Mouse (Mus musculus) limb, embryonic 14.5 days (tissue): ENCODE results near the gene Ccdc9b. TPM values are rescaled to one million over a fixed set of nuclear protein-coding genes. Genes with fewer than 3 reads are reported as not detected.

Experiments
- ATAC-seq: fragments of 200-750 bp; cut with Nextera tagmentation; 2 replicates; pipeline ENCODE4 v1.8.0; 2017; ENCODE audit warnings: low read depth, moderate number of reproducible peaks, moderate TSS enrichment; ENCODE audit not compliant: low FRiP score
- DNase-seq: peaks from one replicate; pipeline ENCODE4 v3.0.0-alpha.2; 2015; ENCODE audit warnings: low spot score
- H3K27ac ChIP-seq: fragments of 300-500 bp; sonication (generic); replicated peaks from 2 replicates; pipeline ENCODE4 v1.5.1; 2014; ENCODE audit warnings: low read depth, mild to moderate bottlenecking, low read length, moderate library complexity, mixed read lengths
- H3K27me3 ChIP-seq: fragments of 300-500 bp; sonication (generic); 2 replicates; pipeline ENCODE4 v1.6.1; 2014; ENCODE audit warnings: low read length, mixed read lengths; ENCODE audit not compliant: control insufficient read depth, insufficient read depth
- H3K36me3 ChIP-seq: fragments of 300-500 bp; sonication (generic); 2 replicates; pipeline ENCODE4 v1.6.1; 2014; ENCODE audit warnings: mild to moderate bottlenecking, low read length, moderate library complexity, mixed read lengths; ENCODE audit not compliant: control insufficient read depth, insufficient read depth
- H3K4me1 ChIP-seq: fragments of 300-500 bp; sonication (generic); 2 replicates; pipeline ENCODE4 v1.6.1; 2014; ENCODE audit warnings: antibody characterized with exemption, low read length, mixed read lengths; ENCODE audit not compliant: control insufficient read depth, insufficient read depth
- H3K4me2 ChIP-seq: fragments of 300-500 bp; sonication (generic); replicated peaks from 2 replicates; pipeline ENCODE4 v1.6.1; 2014; ENCODE audit warnings: low read depth, mild to moderate bottlenecking, low read length, moderate library complexity; ENCODE audit not compliant: severe bottlenecking
- H3K4me3 ChIP-seq: fragments of 300-500 bp; sonication (generic); replicated peaks from 2 replicates; pipeline ENCODE4 v1.5.1; 2014; ENCODE audit warnings: low read length
- H3K9ac ChIP-seq: fragments of 300-500 bp; sonication (generic); 2 replicates; pipeline ENCODE4 v1.6.1; 2014; ENCODE audit warnings: mild to moderate bottlenecking, low read depth, low read length, moderate library complexity; ENCODE audit not compliant: severe bottlenecking
- H3K9me3 ChIP-seq: fragments of 300-500 bp; sonication (generic); 2 replicates; pipeline ENCODE4 v1.6.1; 2016; ENCODE audit warnings: low read length; ENCODE audit not compliant: control insufficient read depth
- POLR2A ChIP-seq: fragments of 200-500 bp; IDR thresholded peaks from 2 replicates; pipeline ENCODE4 v1.8.0; 2012; ENCODE audit warnings: inconsistent platforms, mild to moderate bottlenecking, moderate library complexity, borderline replicate concordance; ENCODE audit not compliant: insufficient read depth, insufficient read length; ENCODE audit errors: extremely low read depth
- WGBS: fragments of 180-500 bp; shearing (Covaris S2); extraction: QIAGEN DNeasy Blood & Tissue Kit; methylation state at CpG from one replicate; pipeline ENCODE4 v1.1.7; 2014; 5-methylcytosine and 5-hydroxymethylcytosine counted together
- polyA plus RNA-seq, 2 experiments: library from polyadenylated mRNA; depleted of rRNA in 1 of 2; stranded (reverse) in 1 of 2; unstranded in 1 of 2; fragments of >200 nt; fragmentation: Nextera tagmentation in 1 of 2; extraction: Ambion mirVana in 1 of 2; gene quantifications; 2 replicates each; pipeline versions ENCODE4 v1.2.1 to v1.2.3; 2012 to 2014

Gene Ccdc9b
- polyA plus RNA-seq, 2 experiments = 1.4 to 1.8 TPM

- peaks cover 33% of the 10 kb centered on the region for H3K27me3 ChIP-seq
Measured at GRCm38 (mm10) chr2:118713631-118714030, 48.8 kb downstream of the Ccdc9b start.

GRCm38 (mm10) chr2:118711038-118711494 is 51.4 kb downstream of the Ccdc9b start:
- Histone ChIP-seq H3K4me2 (peak overlapping the region; percentile 96), H3K9ac (peak overlapping the region; percentile 38; the same call in 1 of the 2 replicates), H3K4me1 (peaks cover 12% of the 10 kb centered on the region), H3K36me3 (no peaks in the 10 kb centered on the region), H3K27me3 (peaks cover 58% of the 10 kb centered on the region), H3K4me3 (peak overlapping the region; percentile 41), H3K27ac (no peak overlapping the region), H3K9me3 (no peaks in the 10 kb centered on the region)
- no peak for TF ChIP-seq POLR2A
- 2% methylated on average over 30 of the region's 36 CpGs for WGBS
- peak; percentile 80 for ATAC-seq
- DNase-seq = peak; percentile 65

More at GRCm38 (mm10) chr2:118713631-118714030, 48.8 kb downstream of the Ccdc9b start:
- ATAC-seq (no peak), DNase-seq (no peak)
- H3K9me3 ChIP-seq = no peaks in the 10 kb centered on the region
- WGBS = 86% methylated on average over 6 of the region's 6 CpGs
- no peak for TF ChIP-seq POLR2A
- H3K4me3 ChIP-seq = no peak overlapping the region
- no peak overlapping the region for H3K4me2 ChIP-seq
- peaks cover 12% of the 10 kb centered on the region for H3K4me1 ChIP-seq
- H3K36me3 ChIP-seq = no peaks in the 10 kb centered on the region
- no peak overlapping the region for H3K9ac ChIP-seq
- no peak overlapping the region for H3K27ac ChIP-seq

GRCm38 (mm10) chr2:118709655-118710221 is 52.7 kb downstream of the Ccdc9b start:
- no peaks in the 10 kb centered on the region for H3K36me3 ChIP-seq
- no peak for DNase-seq
- 34% methylated on average over 4 of the region's 4 CpGs for WGBS
- peaks cover 71% of the 10 kb centered on the region for H3K27me3 ChIP-seq
- no peak for TF ChIP-seq POLR2A
- H3K4me2 ChIP-seq = no peak overlapping the region
- H3K9ac ChIP-seq = no peak overlapping the region
- no peak overlapping the region for H3K4me3 ChIP-seq
- ATAC-seq = no peak
- H3K27ac ChIP-seq = no peak overlapping the region
- H3K4me1 ChIP-seq = peaks cover 12% of the 10 kb centered on the region
- no peaks in the 10 kb centered on the region for H3K9me3 ChIP-seq

GRCm38 (mm10) chr2:118708472-118708871 is 54.0 kb downstream of the Ccdc9b start:
- Histone ChIP-seq H3K4me2 (no peak overlapping the region), H3K4me3 (no peak overlapping the region), H3K27me3 (peaks cover 84% of the 10 kb centered on the region), H3K4me1 (peaks cover 16% of the 10 kb centered on the region), H3K9me3 (no peaks in the 10 kb centered on the region), H3K27ac (no peak overlapping the region), H3K36me3 (no peaks in the 10 kb centered on the region), H3K9ac (no peak overlapping the region)
- TF ChIP-seq POLR2A = no peak
- ATAC-seq (no peak), DNase-seq (no peak)
- WGBS = 76% methylated on average over 4 of the region's 4 CpGs

- no peak overlapping the region for H3K27ac ChIP-seq
- DNase-seq (no peak), ATAC-seq (no peak)
- TF ChIP-seq POLR2A = no peak
- H3K4me1 ChIP-seq = peaks cover 23% of the 10 kb centered on the region
- H3K36me3 ChIP-seq = no peaks in the 10 kb centered on the region
- no peak overlapping the region for H3K4me2 ChIP-seq
- no peaks in the 10 kb centered on the region for H3K9me3 ChIP-seq
- H3K27me3 ChIP-seq = peaks cover 94% of the 10 kb centered on the region
- WGBS = 5% methylated on average over 6 of the region's 6 CpGs
- no peak overlapping the region for H3K9ac ChIP-seq
- no peak overlapping the region for H3K4me3 ChIP-seq
Measured at GRCm38 (mm10) chr2:118706436-118706835, 56.0 kb downstream of the Ccdc9b start.

Other genes with a start within 250 kb of the Ccdc9b start
- gene Bmf, start 213.0 kb downstream of the Ccdc9b start, polyA plus RNA-seq (2012; rRNA removed) = 28.4 and 29.2 TPM in 2 replicates
- gene Bmf, start 213.0 kb downstream of the Ccdc9b start, polyA plus RNA-seq (2014; fragmentation: Nextera tagmentation; extraction: Ambion mirVana) = 5.1 and 6.2 TPM in 2 replicates
- gene Bub1b, start 164.4 kb downstream of the Ccdc9b start, polyA plus RNA-seq (2012; rRNA removed) = 48.5 and 53.5 TPM in 2 replicates
- gene Bub1b, start 164.4 kb downstream of the Ccdc9b start, polyA plus RNA-seq (2014; fragmentation: Nextera tagmentation; extraction: Ambion mirVana) = 64.4 and 70.4 TPM in 2 replicates
- gene Pak6, start 99.4 kb downstream of the Ccdc9b start, polyA plus RNA-seq (2012; rRNA removed) = 4.8 and 5.5 TPM in 2 replicates
- gene Pak6, start 99.4 kb downstream of the Ccdc9b start, polyA plus RNA-seq (2014; fragmentation: Nextera tagmentation; extraction: Ambion mirVana) = 3.8 and 4.6 TPM in 2 replicates
- gene Ankrd63, start 58.7 kb downstream of the Ccdc9b start, polyA plus RNA-seq (2012; rRNA removed) = 0.08 and 0.10 TPM in 2 replicates
- 0.07 TPM in 1 of 2 replicates, not detected in the other for gene Ankrd63, start 58.7 kb downstream of the Ccdc9b start, polyA plus RNA-seq (2014; fragmentation: Nextera tagmentation; extraction: Ambion mirVana)
- gene Plcb2, start 34.2 kb downstream of the Ccdc9b start, polyA plus RNA-seq (2012; rRNA removed) = 2.0 and 2.1 TPM in 2 replicates
- gene Plcb2, start 34.2 kb downstream of the Ccdc9b start, polyA plus RNA-seq (2014; fragmentation: Nextera tagmentation; extraction: Ambion mirVana) = 0.74 and 0.82 TPM in 2 replicates
- 7.9 and 8.0 TPM in 2 replicates for gene Inafm2, start 16.9 kb downstream of the Ccdc9b start, polyA plus RNA-seq (2012; rRNA removed)
- 24.4 and 27.9 TPM in 2 replicates for gene Inafm2, start 16.9 kb downstream of the Ccdc9b start, polyA plus RNA-seq (2014; fragmentation: Nextera tagmentation; extraction: Ambion mirVana)
- 1.00 TPM in 1 of 2 replicates, not detected in the other for gene Phgr1, start 10.1 kb upstream of the Ccdc9b start, polyA plus RNA-seq (2012; rRNA removed)
- gene Phgr1, start 10.1 kb upstream of the Ccdc9b start, polyA plus RNA-seq (2014; fragmentation: Nextera tagmentation; extraction: Ambion mirVana) = not detected in 2 replicates
- 0.16 and 0.17 TPM in 2 replicates for gene Disp2, start 17.1 kb upstream of the Ccdc9b start, polyA plus RNA-seq (2012; rRNA removed)
- 0.03 TPM in 1 of 2 replicates, not detected in the other for gene Disp2, start 17.1 kb upstream of the Ccdc9b start, polyA plus RNA-seq (2014; fragmentation: Nextera tagmentation; extraction: Ambion mirVana)
- gene Knstrn, start 51.3 kb upstream of the Ccdc9b start, polyA plus RNA-seq (2012; rRNA removed) = 40.1 and 67.0 TPM in 2 replicates
- 81.3 and 89.2 TPM in 2 replicates for gene Knstrn, start 51.3 kb upstream of the Ccdc9b start, polyA plus RNA-seq (2014; fragmentation: Nextera tagmentation; extraction: Ambion mirVana)
- 100 and 112 TPM in 2 replicates for gene Ivd, start 99.3 kb upstream of the Ccdc9b start, polyA plus RNA-seq (2012; rRNA removed)
- gene Ivd, start 99.3 kb upstream of the Ccdc9b start, polyA plus RNA-seq (2014; fragmentation: Nextera tagmentation; extraction: Ambion mirVana) = 58.1 and 72.7 TPM in 2 replicates
- 14.1 and 16.5 TPM in 2 replicates for gene Bahd1, start 137.7 kb upstream of the Ccdc9b start, polyA plus RNA-seq (2012; rRNA removed)
- 1.5 and 1.8 TPM in 2 replicates for gene Bahd1, start 137.7 kb upstream of the Ccdc9b start, polyA plus RNA-seq (2014; fragmentation: Nextera tagmentation; extraction: Ambion mirVana)
- 59.5 and 73.9 TPM in 2 replicates for gene Chst14, start 163.8 kb upstream of the Ccdc9b start, polyA plus RNA-seq (2012; rRNA removed)
- 56.6 and 65.3 TPM in 2 replicates for gene Chst14, start 163.8 kb upstream of the Ccdc9b start, polyA plus RNA-seq (2014; fragmentation: Nextera tagmentation; extraction: Ambion mirVana)